Mouse (Mus musculus) B cell, adult 2 months (primary cell): Measurements from ENCODE around the gene Fam57b.

Source experiments
- DNase-seq, 2 experiments: peaks; one replicate each; pipeline ENCODE4 v3.0.0; 2022

Gene Fam57b

GRCm38 (mm10) chr7:126797411-126798126 lies at the start of gene Fam57b:
Fam57b (plus strand) TSS chr7:126797668.
- DNase-seq = no peak

GRCm38 (mm10) chr7:126748824-126749223 lies 48.6 kb upstream of the Fam57b start:
- no peak for DNase-seq

- no peak for DNase-seq
Observed at GRCm38 (mm10) chr7:126749582-126750343, 47.7 kb upstream of the Fam57b start.

GRCm38 (mm10) chr7:126754866-126755265 lies 42.6 kb upstream of the Fam57b start:
- DNase-seq = peak; percentile 69 to 70

GRCm38 (mm10) chr7:126758539-126758938 lies 38.9 kb upstream of the Fam57b start:
- DNase-seq = no peak

GRCm38 (mm10) chr7:126759050-126759671 lies 38.3 kb upstream of the Fam57b start, which contains the start of gene Mapk3:
Mapk3 (plus strand) TSS chr7:126759601.
- peak; percentile 94 for DNase-seq

GRCm38 (mm10) chr7:126759672-126760390 lies 37.6 kb upstream of the Fam57b start:
- DNase-seq = no peak

- DNase-seq = no peak
Observed at GRCm38 (mm10) chr7:126760391-126760802, 37.1 kb upstream of the Fam57b start.

- DNase-seq = no peak
Observed at GRCm38 (mm10) chr7:126760956-126761355, 36.5 kb upstream of the Fam57b start.

GRCm38 (mm10) chr7:126761529-126762067 lies 35.9 kb upstream of the Fam57b start:
- no peak for DNase-seq

- no peak for DNase-seq
Observed at GRCm38 (mm10) chr7:126762471-126763008, 34.9 kb upstream of the Fam57b start.

GRCm38 (mm10) chr7:126765540-126765939 lies 31.9 kb upstream of the Fam57b start:
- DNase-seq = no peak

GRCm38 (mm10) chr7:126766201-126766600 lies 31.3 kb upstream of the Fam57b start, which contains the start of gene Gdpd3:
Gdpd3 (plus strand) TSS chr7:126766334.
- DNase-seq = no peak

GRCm38 (mm10) chr7:126767001-126767400 lies 30.5 kb upstream of the Fam57b start:
- DNase-seq = no peak

- no peak for DNase-seq
Observed at GRCm38 (mm10) chr7:126770784-126771183, 26.7 kb upstream of the Fam57b start.

- DNase-seq = no peak
Observed at GRCm38 (mm10) chr7:126773351-126773750, 24.1 kb upstream of the Fam57b start.

GRCm38 (mm10) chr7:126774463-126774862 lies 23.0 kb upstream of the Fam57b start:
- DNase-seq = no peak

GRCm38 (mm10) chr7:126775185-126775977 lies 22.1 kb upstream of the Fam57b start:
- DNase-seq = peak; percentile 39 to 48

- no peak for DNase-seq
Observed at GRCm38 (mm10) chr7:126775978-126776234, 21.6 kb upstream of the Fam57b start.

GRCm38 (mm10) chr7:126776598-126777057 lies 20.8 kb upstream of the Fam57b start, which contains the start of gene Ypel3:
Ypel3 (plus strand) TSS chr7:126776955.
- DNase-seq = peak; percentile 92 to 93

- no peak for DNase-seq
Observed at GRCm38 (mm10) chr7:126777476-126777875, 20.0 kb upstream of the Fam57b start.
